Mouse (Mus musculus): ENCODE results near the gene Gm44965.

- TF ChIP-seq CEBPB (IDR thresholded peaks at IDR 0.05; ENCODE audit: insufficient read depth, poor library complexity, severe bottlenecking) (no peak), MAX (IDR thresholded peaks at IDR 0.05; ENCODE audit: low read depth) (no peak), USF1 (IDR thresholded peaks at IDR 0.05; ENCODE audit: low read depth) (peak; percentile 18), POLR2A (IDR thresholded peaks at IDR 0.05; ENCODE audit: insufficient read length, low read depth) (no peak), MYOD1 (IDR thresholded peaks at IDR 0.05; ENCODE audit: control insufficient read depth in 1 of 3, insufficient read length in 2 of 3, low read depth in 2 of 3) (no peak), TCF3 (IDR thresholded peaks at IDR 0.05; ENCODE audit: insufficient read length, low read depth) (no peak), E2F4 (IDR thresholded peaks at IDR 0.05; ENCODE audit: insufficient read depth) (no peak), MYOG (IDR thresholded peaks at IDR 0.05; ENCODE audit: control insufficient read depth in 1 of 3, insufficient read depth in 1 of 3, insufficient read length in 2 of 3, low read depth in 2 of 3) (no peak), POLR2AphosphoS2 (IDR thresholded peaks at IDR 0.05; ENCODE audit: insufficient read length, low read depth) (no peak), REST (IDR thresholded peaks at IDR 0.05; ENCODE audit: insufficient read depth, insufficient read length) (no peak), TCF12 (IDR thresholded peaks at IDR 0.05; ENCODE audit: insufficient read depth, poor library complexity, severe bottlenecking) (no peak), SRF (IDR thresholded peaks at IDR 0.05; ENCODE audit: control insufficient read depth, insufficient read length, low read depth) (no peak)
These were observed 44.2 kb downstream of the Gm44965 start for GRCm38 (mm10) chr6:48637811-48638500.

Data from myocyte (in vitro differentiated cells).